Mouse (Mus musculus) c-Kit-positive CD71-positive TER-119-positive erythroid progenitor cells, embryonic 14.5 days (primary cell): Measurements from ENCODE around the gene Cfap57.

ENCODE experiments used
- DNase-seq: peaks from one replicate; pipeline ENCODE4 v3.0.0-alpha.2; 2013; ENCODE audit warnings: low spot score

The Cfap57 gene

GRCm38 (mm10) chr4:118620279-118620966, at the start of gene Cfap57, which contains the start of gene Ebna1bp2:
Gene Cfap57 (minus strand): TSS chr4:118620777.
Gene Ebna1bp2 (plus strand): TSS chr4:118620799.
- DNase-seq = peak; percentile 95

DNA sequence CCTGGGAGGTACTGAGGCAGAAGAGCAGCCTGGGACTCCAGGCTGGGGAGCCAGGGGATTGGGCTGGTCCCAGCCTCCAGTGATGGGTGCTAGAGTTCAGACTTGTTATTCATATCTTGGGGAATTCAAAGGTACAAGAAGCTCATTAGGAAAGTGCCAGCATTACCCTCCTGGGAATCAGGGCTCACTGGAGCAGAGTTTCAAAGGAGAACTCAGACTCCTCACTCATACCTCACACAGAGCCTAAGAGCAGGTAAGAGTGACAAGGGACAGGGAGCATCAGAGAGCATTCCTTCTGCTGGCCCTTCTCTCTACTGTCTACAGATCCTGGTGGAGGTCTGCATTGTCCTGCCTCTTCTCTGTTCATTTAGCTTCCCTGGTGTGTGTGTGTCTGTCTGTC, 38.1 kb upstream of the Cfap57 start, which contains the start of gene Olfr62:
Olfr62 (plus strand) TSS at position 301 of the 400 bp plus-strand sequence.
- no peak for DNase-seq

DNA sequence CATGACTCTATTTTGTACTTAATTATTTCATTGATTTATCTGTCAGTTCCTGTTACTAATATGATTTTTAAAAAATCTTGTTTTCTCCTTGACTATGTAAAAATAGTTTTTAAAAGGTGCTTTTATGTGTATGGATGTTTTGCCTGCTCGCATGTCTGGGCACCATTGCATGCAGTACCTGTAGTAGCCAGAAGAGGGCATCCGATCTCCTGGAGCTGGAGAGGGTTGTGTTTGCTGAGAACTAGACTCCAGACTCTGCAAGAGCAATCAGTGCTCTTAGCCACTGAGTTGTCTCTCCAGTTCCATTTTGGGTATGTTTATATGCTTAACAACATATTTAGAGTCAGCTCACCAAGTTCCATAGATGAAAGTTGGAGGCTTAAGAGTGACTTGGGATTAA, 24.7 kb upstream of the Cfap57 start:
- peak; percentile 34 for DNase-seq

GRCm38 (mm10) chr4:118642346-118643190, 22.0 kb upstream of the Cfap57 start:
- no peak for DNase-seq

GRCm38 (mm10) chr4:118630261-118630660, 9.7 kb upstream of the Cfap57 start:
- no peak for DNase-seq

DNA sequence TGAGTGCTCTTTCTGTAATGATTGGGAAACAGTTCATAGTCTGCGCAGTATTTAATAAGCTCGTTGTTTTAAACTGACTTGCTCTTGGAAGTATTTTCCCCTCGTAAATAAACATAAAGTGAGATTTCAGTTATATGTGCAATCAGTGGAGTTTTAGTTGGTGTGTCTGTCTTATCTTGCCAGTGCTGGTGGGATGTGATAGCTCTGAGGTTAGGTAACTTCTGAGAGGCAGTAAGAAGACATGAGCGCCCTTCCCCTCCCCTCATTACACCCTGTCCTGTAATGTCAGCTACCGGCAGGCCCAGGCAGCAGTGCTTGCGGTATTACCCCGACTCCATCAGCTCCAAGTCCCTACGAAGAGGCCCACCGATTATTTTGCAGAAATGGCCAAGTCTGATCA, 1.2 kb upstream of the Cfap57 start:
- peak; percentile 16 for DNase-seq

DNA sequence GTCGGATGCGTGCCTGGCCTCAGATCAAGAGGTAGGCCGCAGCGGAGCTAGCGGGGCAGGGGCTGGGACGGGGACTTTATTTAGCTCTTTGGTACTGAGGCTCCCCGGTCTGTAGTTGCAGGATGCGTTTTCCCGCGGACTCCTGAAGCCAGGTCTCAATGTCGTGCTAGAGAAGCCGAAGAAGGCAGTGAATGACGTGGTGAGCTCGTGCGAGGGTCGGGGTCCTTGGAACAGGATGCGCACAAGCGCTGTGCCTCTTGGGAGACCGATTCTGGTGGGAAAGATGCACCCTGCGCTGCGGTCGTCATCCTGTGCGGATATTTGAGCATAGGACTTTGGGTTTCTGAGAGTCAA, 367 bp upstream of the Cfap57 start:
- peak; percentile 22 for DNase-seq

DNA sequence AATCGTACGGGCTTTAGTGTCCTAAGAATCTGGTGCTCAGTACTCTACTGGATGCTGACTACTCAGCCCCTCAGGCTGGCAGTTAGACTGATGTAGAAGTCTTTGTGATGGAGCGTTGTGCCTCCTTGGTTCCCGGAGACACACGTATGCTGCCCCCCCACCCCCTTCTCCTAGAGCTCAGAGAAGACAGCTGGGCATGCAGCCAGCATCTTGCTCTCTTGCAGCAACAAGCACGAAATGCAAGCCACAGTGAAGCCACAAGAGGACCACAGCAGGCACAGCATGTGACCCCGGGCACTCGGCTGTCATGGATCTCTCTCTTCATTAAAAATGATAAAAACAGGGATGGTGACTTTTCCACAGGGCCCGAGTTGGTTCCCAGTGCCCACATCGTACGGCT, 5.2 kb downstream of the Cfap57 start:
- DNase-seq = no peak

GRCm38 (mm10) chr4:118612619-118613018, 8.0 kb downstream of the Cfap57 start:
- peak; percentile 42 for DNase-seq

DNA sequence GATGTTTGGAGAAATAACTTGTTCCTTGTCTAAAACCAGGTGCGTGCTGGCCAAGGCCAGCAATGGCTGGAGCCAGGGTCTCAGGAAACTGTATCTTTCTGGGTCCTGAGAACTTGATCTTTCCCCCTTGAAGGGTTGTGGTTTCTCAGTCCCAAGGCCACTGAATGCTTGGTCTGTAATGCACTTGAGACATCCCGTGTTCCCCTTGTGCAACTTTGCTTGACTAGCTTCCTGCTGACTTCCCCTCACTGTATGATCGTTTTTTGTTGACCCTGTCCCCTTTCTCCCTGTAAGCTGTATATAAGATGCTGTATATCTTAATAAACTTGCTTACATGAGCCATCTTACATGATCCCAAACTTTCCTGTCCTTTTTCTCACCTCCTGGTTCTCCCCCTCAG, 10.7 kb downstream of the Cfap57 start:
- no peak for DNase-seq

GRCm38 (mm10) chr4:118604065-118604464, 16.5 kb downstream of the Cfap57 start:
- no peak for DNase-seq

DNA sequence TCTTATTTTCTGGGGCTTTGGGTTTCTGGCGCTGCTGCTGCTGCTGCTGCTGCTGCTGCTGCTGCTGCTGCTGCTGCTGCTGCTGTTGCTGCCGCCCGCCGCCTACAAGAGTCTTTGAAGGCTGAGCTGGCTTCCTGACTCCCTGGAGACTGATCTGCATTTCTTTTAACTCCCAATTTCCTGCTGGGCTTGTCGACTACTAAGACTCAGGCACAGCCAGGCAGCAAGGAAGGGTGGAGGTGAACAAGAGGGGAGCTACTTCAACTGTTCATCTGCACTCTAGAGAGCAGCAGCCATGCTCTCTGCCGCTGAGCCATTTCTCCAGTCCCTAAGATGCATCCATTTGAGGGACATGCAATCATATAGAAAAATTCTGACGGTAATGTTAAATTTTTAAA, 30.8 kb downstream of the Cfap57 start:
- no peak for DNase-seq

DNA sequence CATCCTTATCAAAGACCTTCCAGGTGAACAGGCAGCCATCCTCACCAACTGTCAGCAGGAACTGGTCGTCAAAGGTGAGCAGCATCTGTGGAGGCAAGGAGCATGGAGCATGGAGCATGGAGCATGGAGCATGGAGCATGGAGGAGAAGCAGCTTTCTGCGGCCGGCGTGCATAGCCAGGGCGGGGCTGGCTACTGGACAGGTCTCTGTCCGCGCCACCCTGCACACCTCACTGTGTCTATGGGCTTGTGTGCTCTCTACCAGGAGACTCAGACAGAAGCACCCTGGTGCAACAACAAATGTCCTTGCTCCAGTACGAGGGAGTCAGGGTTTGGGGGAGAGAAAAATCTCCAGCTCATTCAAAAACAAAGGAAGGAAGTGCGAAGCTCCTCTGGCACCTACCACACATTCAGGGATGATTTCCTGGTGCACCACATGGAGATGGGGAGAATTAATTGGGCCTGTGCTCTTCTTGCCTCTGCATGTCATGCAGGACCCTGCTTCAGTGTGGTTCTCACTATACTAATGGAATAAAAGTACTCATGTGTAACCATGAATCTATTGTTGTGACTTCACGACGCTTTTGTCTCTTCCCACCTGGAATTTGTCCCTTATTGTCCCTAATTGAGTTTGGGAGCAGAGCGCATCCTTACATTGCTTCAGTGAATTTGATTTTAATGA, 31.4 kb downstream of the Cfap57 start:
- DNase-seq = no peak

DNA sequence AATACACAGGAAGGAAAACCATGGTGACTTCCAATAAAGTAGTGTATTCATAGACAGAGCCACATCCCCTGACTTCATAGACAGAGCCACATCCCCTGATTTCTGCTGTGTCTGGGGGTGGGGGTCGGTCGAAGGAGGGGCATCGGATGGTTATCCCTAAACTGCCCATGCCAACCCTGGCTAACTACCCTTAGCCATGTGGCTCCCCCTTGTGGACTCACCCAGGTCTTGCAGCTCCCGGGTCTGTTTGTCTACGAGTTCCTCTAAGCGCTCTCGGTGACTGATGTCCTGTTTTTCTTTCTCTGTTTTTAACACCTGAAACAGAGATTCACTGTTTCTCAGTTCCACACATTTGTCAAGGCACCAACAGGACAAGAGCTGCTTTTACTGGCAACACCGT, 37.9 kb downstream of the Cfap57 start:
- no peak for DNase-seq

DNA sequence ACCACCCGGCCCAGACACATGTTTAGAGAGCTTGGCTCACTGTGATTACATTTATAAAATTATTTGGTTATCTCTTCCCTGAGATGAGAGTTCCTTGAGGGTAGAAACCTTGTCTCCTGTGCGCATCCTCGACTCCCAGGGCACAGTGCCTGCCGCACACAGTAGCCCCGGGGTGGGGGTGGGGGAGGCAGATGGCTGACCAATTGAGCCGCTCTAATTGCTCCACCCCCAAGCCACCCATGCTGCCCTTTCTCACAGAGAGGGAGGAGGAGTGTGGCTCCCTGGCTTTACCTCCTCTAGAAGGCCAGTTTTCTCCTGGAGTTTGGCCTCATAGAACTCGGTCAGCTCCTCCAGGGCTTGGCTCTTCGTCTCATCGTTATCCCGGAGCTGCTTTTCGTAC, 39.1 kb downstream of the Cfap57 start:
- no peak for DNase-seq

DNA sequence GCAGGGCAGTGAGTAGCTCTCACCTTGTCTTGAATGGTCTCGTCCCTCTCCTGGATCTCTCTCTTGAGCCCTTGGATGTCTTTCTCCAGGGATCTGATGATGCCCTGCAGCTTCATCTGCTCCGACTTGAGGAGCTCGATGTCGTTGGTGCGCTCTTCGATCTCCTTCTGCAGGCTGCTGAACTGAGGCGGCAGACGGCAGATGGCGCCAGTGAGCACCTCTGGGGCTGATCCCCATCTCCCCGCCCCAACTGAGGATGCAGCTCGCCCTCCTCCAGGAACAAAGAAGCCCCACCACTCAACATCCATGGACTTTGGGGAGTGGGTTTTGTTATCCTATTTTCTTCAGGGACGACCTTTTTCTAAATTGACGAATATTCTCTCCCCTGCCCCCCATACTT, 41.3 kb downstream of the Cfap57 start:
- DNase-seq = no peak

DNA sequence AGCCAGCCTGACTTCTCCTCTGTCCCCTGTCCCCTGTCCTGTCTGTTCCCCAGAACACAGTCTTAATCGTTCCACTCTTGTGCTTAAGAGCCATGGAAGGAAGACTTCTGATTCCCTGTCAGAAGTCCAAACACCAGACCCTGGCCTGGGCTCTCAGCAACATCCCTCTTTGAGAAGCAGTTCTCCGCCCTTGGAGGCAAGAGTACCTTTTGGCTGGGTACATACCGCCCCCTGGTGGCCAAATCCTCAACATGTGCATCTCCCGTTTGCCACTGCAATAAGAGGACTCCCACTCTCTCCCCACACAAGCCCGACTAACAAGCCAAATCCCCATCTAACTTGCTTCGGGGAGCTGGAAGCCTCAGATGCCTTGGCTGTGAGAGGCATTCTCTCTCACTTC, 44.5 kb downstream of the Cfap57 start:
- DNase-seq = peak; percentile 73

- DNase-seq = no peak
Measured at GRCm38 (mm10) chr4:118571441-118571840, 49.1 kb downstream of the Cfap57 start.

GRCm38 (mm10) chr4:118569320-118569719, 51.3 kb downstream of the Cfap57 start:
- DNase-seq = no peak

GRCm38 (mm10) chr4:118568709-118569108, 51.9 kb downstream of the Cfap57 start:
- DNase-seq = peak; percentile 88

GRCm38 (mm10) chr4:118566161-118566676, 54.4 kb downstream of the Cfap57 start:
- DNase-seq = peak; percentile 67

DNA sequence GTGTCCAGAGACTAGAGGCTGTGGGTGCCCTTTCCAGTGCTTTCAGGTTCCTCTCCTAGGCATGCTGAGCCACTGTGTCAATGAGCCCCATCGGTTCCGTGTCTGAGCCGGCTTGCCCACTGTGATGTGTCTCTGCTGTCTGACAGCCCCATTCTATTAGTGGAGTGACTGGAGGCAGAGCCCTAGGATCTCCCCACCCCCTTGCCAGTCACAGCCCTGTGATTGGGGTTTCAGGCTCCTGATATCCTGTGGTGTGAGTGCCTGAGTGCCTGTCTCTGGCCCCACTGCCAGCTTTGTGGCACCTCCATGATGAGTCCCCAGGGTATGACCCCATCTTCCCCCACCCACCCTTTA, 55.7 kb downstream of the Cfap57 start:
- DNase-seq = no peak
